ENCODE assay signal across 8 mouse cellular contexts in the genomic region with DNA sequence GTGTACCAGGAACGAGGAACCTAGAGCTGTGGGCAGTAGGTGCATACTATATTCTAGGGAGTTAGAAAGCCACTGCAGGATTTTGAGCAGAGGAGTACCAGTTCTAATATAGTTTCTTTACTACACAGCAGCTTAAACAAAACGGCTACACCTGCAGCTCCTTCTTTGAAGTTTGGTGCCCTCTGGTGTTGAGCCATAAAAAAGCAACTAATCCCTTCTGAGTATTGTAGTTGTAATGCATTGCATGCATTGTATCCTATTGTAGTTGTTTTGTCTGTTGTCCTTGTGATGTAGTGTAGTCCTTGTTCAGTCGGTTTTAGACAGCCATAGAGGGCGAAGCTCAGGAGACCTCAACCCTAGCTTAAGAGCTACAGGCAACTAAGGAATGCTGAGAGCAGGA.
A peak's percentile ranks its signal among the peaks of the same experiment; 100 is the strongest.
DNase-seq lines count a peak whose midpoint lies in the region; ATAC-seq lines count a peak whose summit lies in the region.

No protein-coding gene starts in this region.

- no peak overlapping the region for H3K4me2 ChIP-seq in kidney, embryonic 14.5 days (replicated peaks; ENCODE audit: low read depth, low read length)
- no peak overlapping the region for H3K4me2 ChIP-seq in hindbrain, embryonic 15.5 days
- H3K4me2 ChIP-seq in midbrain, embryonic 15.5 days = no peak overlapping the region
- H3K4me2 ChIP-seq in stomach, embryonic 14.5 days (replicated peaks; ENCODE audit: low read depth, low read length) = no peak overlapping the region

- no peaks in the 10 kb centered on the region for H3K27me3 ChIP-seq in kidney, embryonic 14.5 days (ENCODE audit: control insufficient read depth, insufficient read depth, low read length)
- no peaks in the 10 kb centered on the region for H3K27me3 ChIP-seq in hindbrain, embryonic 15.5 days
- no peaks in the 10 kb centered on the region for H3K27me3 ChIP-seq in midbrain, embryonic 15.5 days (replicated peaks)
- H3K27me3 ChIP-seq in stomach, embryonic 14.5 days (ENCODE audit: control insufficient read depth, insufficient read depth, low read length) = no peaks in the 10 kb centered on the region

- H3K9ac ChIP-seq in kidney, embryonic 14.5 days (ENCODE audit: low read depth, low read length) = no peak overlapping the region
- no peak overlapping the region for H3K9ac ChIP-seq in hindbrain, embryonic 15.5 days
- H3K9ac ChIP-seq in midbrain, embryonic 15.5 days = no peak overlapping the region
- no peak overlapping the region for H3K9ac ChIP-seq in stomach, embryonic 14.5 days (replicated peaks; ENCODE audit: low read depth, low read length)

- no peak overlapping the region for H3K4me3 ChIP-seq in kidney, embryonic 14.5 days (ENCODE audit: low read length)
- H3K4me3 ChIP-seq in hindbrain, embryonic 15.5 days = no peak overlapping the region
- no peak overlapping the region for H3K4me3 ChIP-seq in midbrain, embryonic 15.5 days
- H3K4me3 ChIP-seq in stomach, embryonic 14.5 days (ENCODE audit: low read depth, low read length) = no peak overlapping the region

- WGBS in kidney, embryonic 14.5 days = 63% methylated on average over 4 of the region's 4 CpGs
- 47% methylated on average over 4 of the region's 4 CpGs for WGBS in hindbrain, embryonic 15.5 days
- 45% methylated on average over 4 of the region's 4 CpGs for WGBS in midbrain, embryonic 15.5 days
- WGBS in stomach, embryonic 14.5 days = 54% methylated on average over 4 of the region's 4 CpGs

- ATAC-seq in kidney, embryonic 14.5 days (ENCODE audit: low FRiP score, low TSS enrichment) = no peak
- ATAC-seq in hindbrain, embryonic 15.5 days (ENCODE audit: low FRiP score, low read depth) = peak; percentile 73; the same call in 1 of the 2 replicates
- peak; percentile 69 for ATAC-seq in midbrain, embryonic 15.5 days (replicated peaks)
- ATAC-seq in stomach, embryonic 14.5 days (ENCODE audit: insufficient number of reproducible peaks, insufficient read depth, low FRiP score, low read depth) = 0 out of 2 replicates have a peak, but pooled peaks have one; percentile 18

- H3K36me3 ChIP-seq in kidney, embryonic 14.5 days (ENCODE audit: control insufficient read depth, insufficient read depth, low read length) = peaks cover 51% of the 10 kb centered on the region
- H3K36me3 ChIP-seq in hindbrain, embryonic 15.5 days = peaks cover 14% of the 10 kb centered on the region
- H3K36me3 ChIP-seq in midbrain, embryonic 15.5 days (replicated peaks) = peaks cover 8% of the 10 kb centered on the region; the same call in 1 of the 2 replicates
- peaks cover 41% of the 10 kb centered on the region for H3K36me3 ChIP-seq in stomach, embryonic 14.5 days (ENCODE audit: control insufficient read depth, insufficient read depth, low read length)

- no peaks in the 10 kb centered on the region for H3K4me1 ChIP-seq in kidney, embryonic 14.5 days (ENCODE audit: control insufficient read depth, insufficient read depth, low read length)
- H3K4me1 ChIP-seq in hindbrain, embryonic 15.5 days (replicated peaks) = peaks cover 8% of the 10 kb centered on the region; the same call in 1 of the 2 replicates
- H3K4me1 ChIP-seq in midbrain, embryonic 15.5 days = peaks cover 9% of the 10 kb centered on the region
- H3K4me1 ChIP-seq in stomach, embryonic 14.5 days (ENCODE audit: control insufficient read depth, insufficient read depth, low read length) = no peaks in the 10 kb centered on the region

- peak; percentile 42 for DNase-seq in kidney, adult 18-20 months
- peak; percentile 57 for DNase-seq in adrenal gland, adult 2 months
- peak; percentile 47 for DNase-seq in embryo, embryonic 11.5 days (ENCODE audit: low read depth, low spot score)
- peak; percentile 44 to 78 for DNase-seq in left cerebral cortex, adult 9 months (ENCODE audit: low spot score in 2 of 2)

- H3K9me3 ChIP-seq in kidney, embryonic 14.5 days (ENCODE audit: control insufficient read depth, low read length) = no peaks in the 10 kb centered on the region
- no peaks in the 10 kb centered on the region for H3K9me3 ChIP-seq in hindbrain, embryonic 15.5 days
- no peaks in the 10 kb centered on the region for H3K9me3 ChIP-seq in midbrain, embryonic 15.5 days
- no peaks in the 10 kb centered on the region for H3K9me3 ChIP-seq in stomach, embryonic 14.5 days (ENCODE audit: control insufficient read depth, low read depth, low read length)

- no peak overlapping the region for H3K27ac ChIP-seq in kidney, embryonic 14.5 days (ENCODE audit: low read depth, low read length)
- peak overlapping the region; percentile 20 for H3K27ac ChIP-seq in hindbrain, embryonic 15.5 days (replicated peaks)
- no peak overlapping the region for H3K27ac ChIP-seq in midbrain, embryonic 15.5 days
- H3K27ac ChIP-seq in stomach, embryonic 14.5 days (ENCODE audit: low read length) = no peak overlapping the region
